Comparison of ENCODE assay signal across 8 mouse cellular contexts in the genomic region with DNA sequence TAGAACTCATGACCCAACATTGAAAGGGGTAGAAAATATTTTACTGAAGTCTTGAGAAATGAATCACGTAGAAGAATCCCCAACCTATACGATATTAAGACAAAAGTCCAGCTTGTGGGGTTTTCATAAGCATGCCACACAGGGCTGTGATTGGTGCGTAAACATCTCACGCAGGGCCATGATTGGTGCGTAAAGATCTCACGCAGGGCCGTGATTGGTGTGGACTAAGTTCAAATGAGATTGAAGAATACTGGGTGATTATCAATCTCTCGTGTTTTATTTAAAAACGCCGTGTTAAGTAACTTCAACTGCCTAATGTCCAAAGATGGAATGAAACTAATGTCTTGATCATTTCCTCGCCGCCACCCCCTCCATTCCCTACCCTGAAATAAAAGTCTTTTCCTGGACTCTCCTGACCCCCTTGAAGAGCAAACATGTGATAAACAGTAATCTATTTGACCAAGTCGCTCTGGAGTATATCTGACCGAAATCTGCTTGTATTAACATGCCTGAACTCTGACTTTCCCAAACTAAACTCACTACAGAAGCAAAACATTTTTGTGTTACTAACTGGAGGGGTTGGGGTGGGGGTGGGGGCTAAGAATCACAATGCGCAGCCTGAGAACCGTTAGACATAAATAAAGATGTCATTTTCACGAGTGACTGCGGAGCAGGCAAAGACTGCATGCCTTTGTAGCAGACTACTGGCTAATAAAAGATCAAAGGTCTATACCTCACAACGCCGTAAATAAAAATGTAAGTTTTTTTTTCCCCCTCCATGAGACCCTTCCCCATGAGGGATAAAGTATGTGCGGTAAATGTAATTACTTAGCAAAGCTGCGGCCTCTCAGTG. TPM values are rescaled to one million over a fixed set of nuclear protein-coding genes. Genes with fewer than 3 reads are reported as not detected.
A peak's percentile ranks its signal among the peaks of the same experiment; 100 is the strongest.
DNase-seq lines count a peak whose midpoint lies in the region; ATAC-seq lines count a peak whose summit lies in the region.

No protein-coding gene starts in this region.

- peak overlapping the region; percentile 52 for H3K4me2 ChIP-seq in heart, embryonic 11.5 days
- H3K4me2 ChIP-seq in hindbrain, embryonic 14.5 days (replicated peaks), result peak overlapping the region; percentile 46
- H3K4me2 ChIP-seq in midbrain, embryonic 13.5 days (replicated peaks), result peak overlapping the region; percentile 35

- no peak for DNase-seq in heart, adult 9 months (ENCODE audit: low spot score in 2 of 2)
- DNase-seq in embryonic facial prominence, embryonic 10.5 days (ENCODE audit: low spot score), result no peak
- no peak for DNase-seq in hindbrain, embryonic 14.5 days (ENCODE audit: low spot score)
- DNase-seq in layer of hippocampus, postnatal 10 days (ENCODE audit: low spot score in 2 of 2), result no peak
- DNase-seq in thymus, postnatal 4 days, result no peak

- peak overlapping the region; percentile 11; the same call in 1 of the 2 replicates for H3K4me3 ChIP-seq in heart, embryonic 11.5 days (ENCODE audit: low read depth, low read length)
- H3K4me3 ChIP-seq in embryonic facial prominence, embryonic 10.5 days, result peak overlapping the region; percentile 33
- peak overlapping the region; percentile 12 for H3K4me3 ChIP-seq in hindbrain, embryonic 14.5 days (replicated peaks; ENCODE audit: low read length)
- H3K4me3 ChIP-seq in midbrain, embryonic 13.5 days (replicated peaks), result peak overlapping the region; percentile 24

- H3K27ac ChIP-seq in heart, embryonic 11.5 days (ENCODE audit: low read depth, low read length), result peak overlapping the region; percentile 70
- H3K27ac ChIP-seq in embryonic facial prominence, embryonic 10.5 days (replicated peaks), result peak overlapping the region; percentile 77
- H3K27ac ChIP-seq in hindbrain, embryonic 14.5 days, result no peak overlapping the region
- H3K27ac ChIP-seq in midbrain, embryonic 13.5 days, result no peak overlapping the region

- ATAC-seq in heart, embryonic 11.5 days (replicated peaks; ENCODE audit: insufficient number of reproducible peaks, low FRiP score, low TSS enrichment), result 0 out of 2 replicates have a peak, but pooled peaks have one; percentile 3
- no peak for ATAC-seq in hindbrain, embryonic 14.5 days (ENCODE audit: low FRiP score)
- no peak for ATAC-seq in midbrain, embryonic 13.5 days
- no peak for ATAC-seq in frontal cortex, adult (ENCODE audit: low TSS enrichment)

- no peaks in the 10 kb centered on the region for H3K9me3 ChIP-seq in heart, embryonic 11.5 days (replicated peaks; ENCODE audit: control insufficient read depth, low read length)
- H3K9me3 ChIP-seq in embryonic facial prominence, embryonic 10.5 days, result no peaks in the 10 kb centered on the region
- H3K9me3 ChIP-seq in hindbrain, embryonic 14.5 days (ENCODE audit: control insufficient read depth, low read length), result no peaks in the 10 kb centered on the region
- H3K9me3 ChIP-seq in midbrain, embryonic 13.5 days, result no peaks in the 10 kb centered on the region

- H3K4me1 ChIP-seq in heart, embryonic 11.5 days (ENCODE audit: control insufficient read depth, insufficient read depth, low read length), result peaks cover 37% of the 10 kb centered on the region
- H3K4me1 ChIP-seq in embryonic facial prominence, embryonic 10.5 days, result peaks cover 54% of the 10 kb centered on the region
- peaks cover 4% of the 10 kb centered on the region; the same call in 1 of the 2 replicates for H3K4me1 ChIP-seq in hindbrain, embryonic 14.5 days (replicated peaks; ENCODE audit: control insufficient read depth, insufficient read depth, low read length)
- peaks cover 11% of the 10 kb centered on the region; the same call in 1 of the 2 replicates for H3K4me1 ChIP-seq in midbrain, embryonic 13.5 days (replicated peaks)

- H3K27me3 ChIP-seq in heart, embryonic 11.5 days (ENCODE audit: control insufficient read depth, insufficient read depth, low read length), result no peaks in the 10 kb centered on the region
- no peaks in the 10 kb centered on the region for H3K27me3 ChIP-seq in embryonic facial prominence, embryonic 10.5 days (replicated peaks; ENCODE audit: low read depth, poor library complexity, severe bottlenecking)
- no peaks in the 10 kb centered on the region for H3K27me3 ChIP-seq in hindbrain, embryonic 14.5 days (ENCODE audit: control insufficient read depth, insufficient read depth, low read length)
- H3K27me3 ChIP-seq in midbrain, embryonic 13.5 days, result no peaks in the 10 kb centered on the region

- no peaks in the 10 kb centered on the region; the same call in 1 of the 2 replicates for H3K36me3 ChIP-seq in heart, embryonic 11.5 days (ENCODE audit: control insufficient read depth, insufficient read depth, low read length)
- no peaks in the 10 kb centered on the region; the same call in 1 of the 2 replicates for H3K36me3 ChIP-seq in embryonic facial prominence, embryonic 10.5 days (replicated peaks)
- H3K36me3 ChIP-seq in hindbrain, embryonic 14.5 days (replicated peaks; ENCODE audit: control insufficient read depth, insufficient read depth), result no peaks in the 10 kb centered on the region
- H3K36me3 ChIP-seq in midbrain, embryonic 13.5 days, result no peaks in the 10 kb centered on the region

- 49% methylated on average over 22 of the region's 22 CpGs for WGBS in heart, embryonic 11.5 days (ENCODE audit: insufficient replicate concordance)
- 68% methylated on average over 22 of the region's 22 CpGs for WGBS in embryonic facial prominence, embryonic 10.5 days
- 70% methylated on average over 22 of the region's 22 CpGs for WGBS in hindbrain, embryonic 14.5 days
- WGBS in midbrain, embryonic 13.5 days, result 72% methylated on average over 22 of the region's 22 CpGs

- H3K9ac ChIP-seq in heart, embryonic 11.5 days (ENCODE audit: low read depth, low read length), result peak overlapping the region; percentile 29; the same call in 1 of the 2 replicates
- H3K9ac ChIP-seq in hindbrain, embryonic 14.5 days, result peak overlapping the region; percentile 18; the same call in 1 of the 2 replicates
- no peak overlapping the region for H3K9ac ChIP-seq in midbrain, embryonic 13.5 days (replicated peaks)

RNA-seq across cellular contexts. Expression of a gene that starts 27.0 kb away (rescaled TPM):
- 20.5 and 31.4 TPM in 2 replicates for polyA plus RNA-seq in heart, embryonic 11.5 days (2014; fragmentation: Nextera tagmentation; extraction: Ambion mirVana)
- 3.4 and 3.6 TPM in 2 replicates for polyA plus RNA-seq in embryonic facial prominence, embryonic 10.5 days (2016; fragmentation: Nextera tagmentation; extraction: Ambion mirVana)
- 0.77 and 1.3 TPM in 2 replicates for polyA plus RNA-seq in hindbrain, embryonic 14.5 days (2014; fragmentation: Nextera tagmentation; extraction: Ambion mirVana)
- polyA plus RNA-seq in midbrain, embryonic 13.5 days (2015; fragmentation: Nextera tagmentation; extraction: Ambion mirVana), result 0.80 and 2.0 TPM in 2 replicates
- 1 to 10 TPM; 4.7 to 5.3 TPM for total RNA-seq in layer of hippocampus, postnatal 10 days (2021)

Comparison
In these comparisons a context has a peak if more than half of its experiments do, and no peak if none do; other contexts are left out.
1. H3K27ac ChIP-seq: peak in heart, embryonic 11.5 days (single experiment) and embryonic facial prominence, embryonic 10.5 days (single experiment); none in hindbrain, embryonic 14.5 days (single experiment) and midbrain, embryonic 13.5 days (single experiment).
2. Peak in every context shown above with its lines, with median percentiles within 50 percentile points of each other: H3K4me2 ChIP-seq and H3K4me3 ChIP-seq.